Mouse (Mus musculus): Measurements from ENCODE around the gene St6galnac5. TPM values are rescaled to one million over a fixed set of nuclear protein-coding genes. Genes with fewer than 3 reads are reported as not detected.

The St6galnac5 gene
- polyA plus RNA-seq, 1 experiment from 2014 or later = 1.7 TPM

DNA sequence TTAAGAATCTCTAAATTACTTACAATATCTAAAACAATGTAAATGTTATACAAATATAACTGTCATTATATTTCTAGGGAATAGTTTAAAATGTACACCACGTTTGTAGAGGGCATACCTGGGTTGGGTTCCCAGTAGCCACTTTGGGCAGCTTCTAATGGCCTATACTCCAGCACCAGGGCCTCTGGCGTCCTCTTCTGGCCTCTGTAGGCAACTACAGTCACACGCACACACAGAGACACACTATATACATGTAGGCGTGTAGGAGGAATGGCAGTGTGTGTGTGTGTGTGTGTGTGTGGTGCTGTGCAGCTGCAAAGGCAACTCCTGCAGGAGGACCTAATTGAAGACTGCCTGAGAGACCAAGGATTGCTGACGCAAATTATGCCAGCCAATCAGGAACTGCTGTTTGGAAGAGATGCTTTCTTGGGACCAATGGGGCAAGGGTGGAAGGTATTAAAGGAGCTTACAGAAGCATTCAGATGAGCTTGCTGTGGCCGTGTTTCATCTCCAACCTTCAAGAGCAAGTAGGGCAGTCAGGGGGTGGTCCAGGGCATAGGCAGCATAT lies 106.2 kb downstream of the St6galnac5 start:
- no peak for ATAC-seq (ENCODE audit: insufficient read depth, low FRiP score, low read depth)
- no peak overlapping the region for H3K4me2 ChIP-seq
- no peaks in the 10 kb centered on the region for H3K27me3 ChIP-seq (replicated peaks)
- no peak overlapping the region for H3K27ac ChIP-seq
- no peaks in the 10 kb centered on the region for H3K9me3 ChIP-seq
- 84% methylated on average over 6 of the region's 6 CpGs for WGBS
- H3K4me1 ChIP-seq = no peaks in the 10 kb centered on the region; the same call in 1 of the 2 replicates
- H3K9ac ChIP-seq = no peak overlapping the region
- no peaks in the 10 kb centered on the region for H3K36me3 ChIP-seq
- no peak overlapping the region for H3K4me3 ChIP-seq (replicated peaks)

DNA sequence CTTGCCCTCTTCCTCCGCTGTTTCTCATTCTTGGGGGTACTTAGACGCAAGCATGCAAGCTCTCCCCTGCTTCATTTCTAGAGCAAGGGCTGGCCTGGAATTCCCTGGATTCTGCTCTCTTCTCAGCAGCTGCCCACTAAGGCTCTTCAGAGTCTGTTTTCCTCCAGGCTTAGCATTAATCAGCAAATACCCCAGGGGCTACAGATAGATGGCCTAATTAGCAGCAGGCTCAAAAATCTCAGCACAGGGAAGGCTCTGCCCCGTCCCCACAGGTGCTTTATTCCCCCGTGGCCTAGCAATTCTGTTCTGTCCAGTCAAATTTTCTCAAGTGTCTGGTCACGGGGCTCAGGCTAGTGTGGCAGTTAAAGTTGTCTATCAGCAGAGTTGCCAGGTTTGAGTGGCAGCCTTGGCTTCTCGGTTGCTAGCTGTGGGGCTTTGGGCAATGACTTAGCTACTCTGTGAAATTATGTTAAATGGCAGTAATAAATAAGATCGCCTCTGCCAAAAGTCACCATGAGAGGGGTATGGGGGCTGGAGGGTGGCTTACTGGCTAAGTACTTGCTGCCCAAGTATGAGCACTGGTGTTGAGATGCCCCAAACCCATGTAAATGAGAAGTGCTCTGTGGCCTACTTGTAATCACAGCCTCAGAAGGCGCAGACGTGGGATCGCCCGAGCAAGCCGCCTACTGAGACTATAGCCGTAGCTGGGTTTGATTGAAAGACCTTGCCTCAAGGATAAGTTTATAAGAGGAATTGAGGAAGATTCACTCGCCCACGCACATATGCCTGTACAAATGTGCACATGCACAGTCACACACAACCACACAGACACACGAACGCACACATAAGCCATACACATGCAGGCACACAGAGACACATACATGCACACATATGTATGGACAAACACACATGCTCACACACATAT lies 107.4 kb downstream of the St6galnac5 start:
- no peak overlapping the region for H3K9ac ChIP-seq
- no peaks in the 10 kb centered on the region for H3K27me3 ChIP-seq (replicated peaks)
- H3K9me3 ChIP-seq = no peaks in the 10 kb centered on the region
- 90% methylated on average over 17 of the region's 17 CpGs for WGBS
- H3K4me3 ChIP-seq (replicated peaks) = no peak overlapping the region
- no peaks in the 10 kb centered on the region for H3K4me1 ChIP-seq
- no peaks in the 10 kb centered on the region for H3K36me3 ChIP-seq
- no peak overlapping the region for H3K27ac ChIP-seq
- ATAC-seq (ENCODE audit: insufficient read depth, low FRiP score, low read depth) = no peak
- H3K4me2 ChIP-seq = no peak overlapping the region

DNA sequence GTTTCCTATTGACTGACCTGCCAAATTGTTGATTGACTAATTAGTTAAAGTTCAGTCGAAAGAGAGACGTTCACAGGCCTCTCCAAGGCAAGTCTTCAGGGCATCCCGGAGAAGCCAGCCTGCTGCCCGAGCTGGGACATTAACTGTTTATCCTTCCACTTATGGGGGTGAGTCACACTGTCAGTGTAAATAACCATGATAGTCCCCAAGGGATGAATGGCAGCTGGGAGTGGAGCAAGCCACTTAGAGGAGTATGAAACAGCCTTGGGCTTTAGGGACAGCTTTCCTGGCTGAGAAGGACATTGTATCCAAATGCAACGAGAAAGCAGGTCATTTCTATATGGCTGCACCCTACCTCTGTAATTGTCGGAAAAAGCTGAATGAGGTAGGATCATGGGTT lies 109.5 kb downstream of the St6galnac5 start:
- ATAC-seq (ENCODE audit: insufficient read depth, low FRiP score, low read depth) = no peak
- H3K9me3 ChIP-seq = no peaks in the 10 kb centered on the region
- H3K9ac ChIP-seq = no peak overlapping the region
- no peaks in the 10 kb centered on the region for H3K4me1 ChIP-seq
- no peak overlapping the region for H3K27ac ChIP-seq
- no peaks in the 10 kb centered on the region for H3K36me3 ChIP-seq
- H3K4me2 ChIP-seq = no peak overlapping the region
- no peak overlapping the region for H3K4me3 ChIP-seq (replicated peaks)
- no peaks in the 10 kb centered on the region for H3K27me3 ChIP-seq (replicated peaks)
- 61% methylated on average over 6 of the region's 6 CpGs for WGBS

DNA sequence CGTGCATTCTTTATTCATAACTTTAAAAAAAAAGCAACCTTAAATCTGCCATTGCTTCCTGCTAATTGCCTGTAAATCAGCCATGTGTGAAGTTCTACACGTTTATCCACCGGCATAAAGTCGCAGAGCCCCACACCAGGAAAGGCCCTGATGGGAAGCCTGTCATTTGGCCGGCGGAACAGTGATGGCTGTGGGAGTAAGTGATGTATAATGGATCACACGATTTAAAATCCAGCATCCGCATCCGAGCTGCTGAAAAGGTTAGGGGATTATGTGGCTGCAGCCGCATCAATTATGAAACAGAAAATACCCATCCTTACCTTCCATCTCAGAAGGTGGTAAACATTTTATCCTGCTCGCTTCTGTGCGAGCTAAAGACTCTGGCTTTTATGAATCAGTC lies 110.0 kb downstream of the St6galnac5 start:
- Histone ChIP-seq H3K4me3 (replicated peaks) (no peak overlapping the region), H3K36me3 (no peaks in the 10 kb centered on the region), H3K27ac (no peak overlapping the region), H3K9me3 (no peaks in the 10 kb centered on the region), H3K9ac (no peak overlapping the region), H3K4me2 (no peak overlapping the region), H3K4me1 (no peaks in the 10 kb centered on the region), H3K27me3 (replicated peaks) (no peaks in the 10 kb centered on the region)
- WGBS = 79% methylated on average over 12 of the region's 12 CpGs
- no peak for ATAC-seq (ENCODE audit: insufficient read depth, low FRiP score, low read depth)

DNA sequence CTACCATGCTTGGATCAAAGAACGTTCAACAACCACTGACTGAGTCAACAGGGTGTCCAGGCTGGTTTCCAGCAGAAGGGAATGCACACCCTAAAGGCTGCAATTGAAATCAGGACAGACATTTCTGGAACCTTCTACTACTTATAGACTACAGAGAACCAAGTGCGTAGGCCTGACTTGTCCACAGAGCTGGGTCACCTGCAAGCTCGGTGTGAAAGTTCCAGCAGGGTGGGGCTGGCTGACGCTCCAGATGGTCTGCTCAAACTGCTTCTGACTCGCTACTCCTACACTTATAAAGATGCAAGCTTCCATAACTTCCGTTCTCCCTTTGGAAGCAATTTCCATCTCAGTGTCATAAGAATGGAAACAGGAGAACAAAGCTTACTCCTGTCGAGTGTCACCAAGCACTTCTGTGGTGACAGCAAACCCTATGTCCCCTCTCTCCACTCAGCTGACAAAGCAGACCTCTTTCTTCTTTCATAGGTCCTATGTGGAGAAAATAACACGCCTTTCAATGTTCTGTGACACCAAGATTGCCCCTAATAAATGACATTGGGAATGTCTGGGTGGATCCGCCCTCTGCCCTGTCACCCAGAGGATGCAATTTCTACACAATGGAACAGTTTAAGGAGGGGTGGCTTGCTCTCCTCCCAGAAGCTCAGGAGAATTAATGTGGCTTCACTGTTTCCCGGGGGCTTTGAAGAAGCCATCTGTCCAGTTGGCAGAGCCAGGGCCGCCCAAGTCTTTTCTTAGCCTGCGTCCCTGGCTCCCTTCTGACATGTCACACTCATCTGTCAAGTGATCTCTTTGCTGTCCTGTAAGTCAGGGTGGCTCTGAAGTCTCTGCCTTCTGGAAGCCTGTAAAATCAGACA lies 114.2 kb downstream of the St6galnac5 start:
- Histone ChIP-seq H3K27me3 (replicated peaks) (no peaks in the 10 kb centered on the region), H3K4me3 (replicated peaks) (no peak overlapping the region), H3K27ac (no peak overlapping the region), H3K4me1 (no peaks in the 10 kb centered on the region), H3K4me2 (no peak overlapping the region), H3K9ac (no peak overlapping the region), H3K36me3 (no peaks in the 10 kb centered on the region), H3K9me3 (no peaks in the 10 kb centered on the region)
- WGBS = 74% methylated on average over 12 of the region's 12 CpGs
- ATAC-seq (ENCODE audit: insufficient read depth, low FRiP score, low read depth) = no peak

DNA sequence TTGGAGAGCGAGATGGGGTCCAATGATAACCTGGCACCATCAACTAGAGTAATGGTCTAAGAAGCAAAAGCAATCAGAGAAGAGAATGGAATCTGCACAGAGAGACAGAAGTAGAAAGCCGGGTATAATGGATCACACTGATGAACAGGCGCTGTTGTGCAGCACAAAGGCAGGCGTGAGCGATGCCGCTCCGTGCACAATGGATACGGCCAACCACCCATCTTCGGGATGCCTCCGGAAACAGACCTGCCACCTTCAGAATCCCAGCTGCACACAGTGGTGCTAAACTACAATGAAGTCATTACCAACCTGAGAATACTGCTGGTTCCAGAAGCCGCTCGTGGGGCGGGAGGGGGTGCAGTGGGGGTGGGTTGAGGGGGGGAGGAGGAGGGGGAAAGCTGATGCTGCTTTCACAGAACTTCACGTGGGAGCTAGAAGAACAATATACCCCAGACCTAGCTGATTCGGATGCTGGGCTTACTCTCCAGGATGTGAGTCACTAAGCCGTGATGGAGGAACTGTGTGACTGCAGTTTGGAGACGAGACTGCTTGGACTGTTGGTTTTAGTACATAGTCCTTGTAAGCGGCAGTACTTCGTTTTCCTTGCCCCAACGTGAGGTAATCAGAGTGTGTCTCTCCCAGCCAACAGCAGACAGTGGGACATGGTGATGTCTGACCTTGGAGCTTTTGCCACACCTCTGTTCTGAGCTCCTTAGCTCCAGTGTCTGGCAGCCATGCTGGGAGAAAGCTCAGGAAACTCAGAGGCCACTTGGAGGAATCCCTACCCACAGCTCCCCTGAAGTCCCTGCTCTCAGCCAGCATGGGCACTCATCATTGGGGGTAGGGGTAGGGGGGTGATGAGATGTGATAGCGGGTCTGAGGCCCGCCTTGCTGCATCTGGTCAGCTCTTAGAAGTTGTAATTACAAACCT lies 115.7 kb downstream of the St6galnac5 start:
- 85% methylated on average over 22 of the region's 22 CpGs for WGBS
- Histone ChIP-seq H3K9ac (no peak overlapping the region), H3K27me3 (replicated peaks) (no peaks in the 10 kb centered on the region), H3K36me3 (no peaks in the 10 kb centered on the region), H3K4me1 (no peaks in the 10 kb centered on the region), H3K9me3 (no peaks in the 10 kb centered on the region), H3K27ac (no peak overlapping the region), H3K4me3 (replicated peaks) (no peak overlapping the region), H3K4me2 (no peak overlapping the region)
- no peak for ATAC-seq (ENCODE audit: insufficient read depth, low FRiP score, low read depth)

DNA sequence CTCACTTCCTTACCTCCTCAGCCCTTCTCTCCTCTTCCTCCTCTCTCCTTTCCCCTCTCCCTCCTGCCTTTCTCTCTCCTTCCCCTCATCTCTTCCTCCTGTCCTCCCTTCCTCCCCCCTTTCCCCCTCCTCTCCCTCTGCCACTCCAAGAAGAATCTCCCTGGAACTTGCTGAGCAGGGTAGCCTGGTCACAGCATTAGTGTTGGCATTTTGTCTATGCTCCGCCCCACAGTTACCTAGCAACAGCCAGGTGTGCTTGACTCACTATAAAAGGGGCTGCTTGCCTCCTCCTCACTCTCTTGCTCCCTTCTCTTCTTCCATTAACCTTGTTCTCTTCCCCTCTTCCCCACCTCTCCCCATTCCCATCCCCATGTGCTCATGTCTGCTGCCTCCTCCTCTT lies 120.1 kb downstream of the St6galnac5 start:
- H3K4me3 ChIP-seq (replicated peaks) = no peak overlapping the region
- ATAC-seq (ENCODE audit: insufficient read depth, low FRiP score, low read depth) = no peak
- no peak overlapping the region for H3K27ac ChIP-seq
- H3K9me3 ChIP-seq = no peaks in the 10 kb centered on the region
- no peak overlapping the region for H3K9ac ChIP-seq
- no peaks in the 10 kb centered on the region for H3K27me3 ChIP-seq (replicated peaks)
- no peaks in the 10 kb centered on the region for H3K4me1 ChIP-seq
- H3K4me2 ChIP-seq = no peak overlapping the region
- no peaks in the 10 kb centered on the region for H3K36me3 ChIP-seq
- 72% methylated on average over 1 of the region's 1 CpGs for WGBS

DNA sequence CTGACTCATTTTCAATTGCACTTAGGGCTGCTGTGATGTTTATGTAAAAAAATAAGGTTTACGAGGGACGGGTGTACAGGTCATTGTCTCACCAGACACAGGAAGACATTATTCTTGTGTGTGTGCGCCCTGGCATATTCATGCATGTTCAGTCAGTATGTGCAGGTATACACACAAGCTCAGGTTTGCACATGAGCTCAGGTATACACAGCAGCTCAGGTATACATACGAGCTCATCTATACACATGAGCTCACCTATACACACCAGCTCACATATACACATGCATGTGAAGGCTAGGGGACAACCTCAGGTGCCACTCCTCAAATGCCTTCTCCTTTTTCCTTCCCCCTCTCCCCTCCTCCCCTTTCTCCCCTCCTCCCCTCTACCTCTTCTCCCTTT lies 120.6 kb downstream of the St6galnac5 start:
- no peaks in the 10 kb centered on the region for H3K27me3 ChIP-seq (replicated peaks)
- H3K9ac ChIP-seq = no peak overlapping the region

DNA sequence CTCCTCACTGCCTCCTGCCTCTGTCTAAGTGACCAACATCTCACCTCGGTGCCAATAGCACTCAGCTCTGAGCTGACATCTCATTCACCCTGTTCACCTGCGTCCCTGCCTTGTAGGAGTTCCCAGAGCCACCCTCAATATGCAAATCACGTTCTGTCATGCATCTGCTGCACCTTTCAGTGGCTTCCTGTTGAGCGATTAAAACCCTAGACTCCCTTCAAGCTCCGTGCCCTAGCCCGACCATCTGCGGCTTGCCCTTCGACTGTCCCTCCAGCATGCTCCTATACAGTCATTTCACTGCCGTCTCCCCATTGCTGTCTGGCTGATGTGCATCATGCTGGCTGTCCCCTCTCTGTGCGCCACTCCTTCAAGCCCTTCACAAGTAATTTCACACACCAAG lies 126.0 kb downstream of the St6galnac5 start:
- Histone ChIP-seq H3K4me1 (no peaks in the 10 kb centered on the region), H3K27ac (no peak overlapping the region), H3K9ac (no peak overlapping the region), H3K4me2 (no peak overlapping the region), H3K27me3 (replicated peaks) (no peaks in the 10 kb centered on the region), H3K4me3 (replicated peaks) (no peak overlapping the region), H3K36me3 (no peaks in the 10 kb centered on the region), H3K9me3 (no peaks in the 10 kb centered on the region)
- 70% methylated on average over 10 of the region's 10 CpGs for WGBS
- ATAC-seq (ENCODE audit: insufficient read depth, low FRiP score, low read depth) = no peak

More for the DNA sequence above, 120.6 kb downstream of the St6galnac5 start:
- Histone ChIP-seq H3K9me3 (no peaks in the 10 kb centered on the region), H3K4me3 (replicated peaks) (no peak overlapping the region), H3K4me2 (no peak overlapping the region), H3K4me1 (no peaks in the 10 kb centered on the region), H3K36me3 (no peaks in the 10 kb centered on the region), H3K27ac (no peak overlapping the region)
- no peak for ATAC-seq (ENCODE audit: insufficient read depth, low FRiP score, low read depth)
- 54% methylated on average over 4 of the region's 4 CpGs for WGBS

DNA sequence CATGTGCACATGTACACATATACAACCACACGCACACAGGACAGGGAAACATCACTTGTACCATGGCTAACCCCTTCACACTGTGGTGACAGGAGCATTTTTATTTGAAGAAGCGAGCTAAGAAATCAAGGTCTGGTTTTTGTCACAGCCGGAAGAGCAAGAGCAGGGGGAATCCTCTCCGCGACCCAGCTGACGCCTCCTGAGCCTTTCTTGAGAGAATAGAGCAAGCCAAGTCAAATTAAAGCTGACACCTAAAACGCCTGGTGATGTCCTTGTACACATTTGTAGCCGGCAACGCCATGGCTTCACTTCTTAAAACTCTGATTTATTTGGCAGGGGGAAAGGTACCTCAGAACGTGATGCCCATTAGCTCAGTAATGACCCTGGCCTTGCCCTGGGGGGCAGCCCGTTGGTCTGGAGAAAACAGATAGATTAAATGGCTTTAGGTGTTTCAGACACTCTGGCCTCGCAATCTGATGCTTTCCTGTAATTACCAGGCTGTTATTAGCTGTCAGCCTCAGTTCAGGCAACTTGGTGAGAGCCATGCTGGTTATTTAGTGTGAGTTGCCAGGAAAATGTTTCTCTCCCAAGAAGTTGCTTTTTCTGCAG lies 126.9 kb downstream of the St6galnac5 start:
- WGBS = 46% methylated on average over 12 of the region's 12 CpGs
- no peak for ATAC-seq (ENCODE audit: insufficient read depth, low FRiP score, low read depth)
- H3K4me3 ChIP-seq (replicated peaks) = no peak overlapping the region
- no peak overlapping the region for H3K4me2 ChIP-seq
- no peak overlapping the region for H3K27ac ChIP-seq
- H3K4me1 ChIP-seq = no peaks in the 10 kb centered on the region
- no peaks in the 10 kb centered on the region for H3K27me3 ChIP-seq (replicated peaks)
- H3K9ac ChIP-seq = no peak overlapping the region
- H3K9me3 ChIP-seq = no peaks in the 10 kb centered on the region
- no peaks in the 10 kb centered on the region for H3K36me3 ChIP-seq

DNA sequence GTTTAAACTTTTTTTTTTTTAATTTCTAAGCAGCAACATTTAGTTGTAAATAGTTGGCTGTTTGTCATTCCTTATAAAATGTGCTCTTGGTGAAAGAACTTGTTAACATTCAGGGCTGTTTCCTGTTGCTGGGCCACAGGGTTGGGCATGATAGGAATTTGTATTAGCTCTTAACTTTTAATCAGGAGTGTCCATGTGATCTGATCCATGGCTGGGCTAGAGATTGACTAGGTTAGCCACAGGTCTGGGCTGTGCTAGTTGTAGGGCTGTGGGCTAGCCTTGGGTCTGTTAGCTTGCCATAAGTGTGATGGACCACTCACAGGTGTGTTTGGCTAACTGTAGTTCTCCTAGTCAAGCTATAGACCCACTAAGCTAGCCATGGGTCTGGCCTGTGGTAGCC lies 138.1 kb downstream of the St6galnac5 start:
- Histone ChIP-seq H3K4me1 (no peaks in the 10 kb centered on the region), H3K4me2 (no peak overlapping the region), H3K9me3 (no peaks in the 10 kb centered on the region), H3K36me3 (no peaks in the 10 kb centered on the region), H3K4me3 (replicated peaks) (no peak overlapping the region), H3K27ac (no peak overlapping the region), H3K9ac (no peak overlapping the region), H3K27me3 (replicated peaks) (no peaks in the 10 kb centered on the region)
- no peak for ATAC-seq (ENCODE audit: insufficient read depth, low FRiP score, low read depth)
